In the genomic region with DNA sequence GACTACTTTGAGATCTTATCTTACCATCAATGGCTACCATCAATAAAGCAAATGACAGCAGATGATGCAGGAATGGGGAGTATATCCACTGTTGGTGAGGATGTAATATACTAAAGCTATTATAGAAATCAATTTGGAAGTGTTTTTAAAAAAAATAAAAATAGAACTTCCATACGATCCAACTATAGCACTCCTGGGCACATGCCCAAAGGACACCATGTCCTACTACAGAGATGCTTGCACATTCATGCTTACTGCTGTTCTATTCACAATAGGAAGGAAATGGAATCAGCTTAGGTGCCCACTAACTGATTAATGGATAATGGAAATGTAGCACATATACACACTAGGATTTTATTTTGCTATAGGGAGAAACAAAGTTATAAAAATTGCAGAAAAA, we compare ENCODE assay signal across 9 mouse cellular contexts.
"Had no signal": no experiment of that assay in that cellular context is flagged by ENCODE, and none has a peak within 500 bp of the region (broad histone marks: within the 10 kb centered on the region; RNA-seq: fewer than 3 reads in every experiment).

No protein-coding gene starts in this region.

- DNase-seq: kidney, adult 18-20 months; kidney, postnatal 10 days; kidney, postnatal 4 days; lung, adult 2 months; lung, postnatal 36 days; midbrain, embryonic 14.5 days; thymus, adult 18-20 months; thymus, postnatal 14 days had no signal

- ATAC-seq: lung, postnatal 0 days had no signal
